In the genomic region with DNA sequence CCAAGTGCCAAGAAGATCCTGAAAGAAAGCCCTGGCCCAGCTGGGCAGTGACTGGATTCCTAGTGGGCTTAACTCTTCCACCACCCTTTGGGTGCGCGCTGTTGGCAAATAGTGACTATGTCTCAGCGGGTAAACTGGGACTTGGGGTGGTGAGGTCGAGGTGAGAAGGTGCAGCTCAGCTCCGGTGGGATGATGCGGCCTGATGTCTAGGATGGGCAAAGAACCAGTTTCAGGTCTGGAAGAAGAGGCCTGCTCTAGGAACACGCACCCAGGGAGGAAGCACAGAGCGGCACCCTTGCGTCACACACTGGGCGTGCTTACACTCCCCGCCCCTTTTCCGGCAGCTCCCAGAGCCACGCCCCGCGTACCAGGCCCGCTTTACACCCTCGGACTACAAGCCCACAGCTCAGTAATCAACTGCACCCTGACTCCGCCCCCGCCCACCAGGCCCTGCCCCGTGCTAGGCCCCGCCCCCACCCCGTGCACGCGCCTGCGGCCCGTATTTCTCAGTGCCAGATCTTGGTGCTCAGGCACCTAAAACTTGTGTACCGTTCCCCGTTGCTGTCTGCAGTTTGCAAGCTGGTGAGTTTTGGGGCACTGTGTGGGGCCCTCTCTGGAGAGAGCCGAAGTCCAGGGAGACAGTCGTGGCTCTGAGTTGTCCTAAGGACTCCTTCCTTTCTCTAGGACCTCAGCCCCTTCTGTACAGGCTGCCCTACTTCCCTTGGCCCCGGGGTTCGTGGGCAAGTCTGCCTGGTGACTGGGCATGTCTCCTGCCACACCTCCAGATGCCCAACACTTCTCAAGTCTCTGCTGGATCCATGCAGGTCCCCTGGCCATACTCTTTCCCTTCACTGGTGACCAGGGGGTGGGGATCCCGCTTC, we compare ENCODE assay signal across 8 mouse cellular contexts. TPM values are rescaled to one million over a fixed set of nuclear protein-coding genes. Genes with fewer than 3 reads are reported as not detected.
DNase-seq lines count a peak whose midpoint lies in the region; ATAC-seq and TF ChIP-seq lines count a peak whose summit lies in the region.

A gene (plus strand): TSS at position 509 of the 881 bp plus-strand sequence.

- H3K4me3 ChIP-seq in cerebellum, adult 2 months (replicated peaks; ENCODE audit: insufficient read depth, low read depth, low read length): peak within 1 kb of the TSS; percentile 32
- H3K4me3 ChIP-seq in forebrain, embryonic 16.5 days (replicated peaks; ENCODE audit: low read length): peak within 1 kb of the TSS; percentile 37
- peak within 1 kb of the TSS; percentile 46 for H3K4me3 ChIP-seq in liver, postnatal 0 days (ENCODE audit: low read depth, low read length)
- peak within 1 kb of the TSS; percentile 29 for H3K4me3 ChIP-seq in neural tube, embryonic 13.5 days

- 0 out of 2 replicates have a peak, but pooled peaks cover 2% of the 10 kb centered on the region for H3K4me1 ChIP-seq in cerebellum, adult 2 months (ENCODE audit: control insufficient read depth, insufficient read depth, low read length)
- H3K4me1 ChIP-seq in forebrain, embryonic 16.5 days (replicated peaks; ENCODE audit: control insufficient read depth, insufficient read depth, low read length): peaks cover 4% of the 10 kb centered on the region; the same call in 1 of the 2 replicates
- peaks cover 10% of the 10 kb centered on the region for H3K4me1 ChIP-seq in liver, postnatal 0 days (ENCODE audit: insufficient read depth)
- H3K4me1 ChIP-seq in neural tube, embryonic 13.5 days (replicated peaks): peaks cover 12% of the 10 kb centered on the region

- peak within 1 kb of the TSS; percentile 19 for H3K9ac ChIP-seq in forebrain, embryonic 16.5 days (replicated peaks; ENCODE audit: low read depth, low read length)
- peak within 1 kb of the TSS; percentile 61 for H3K9ac ChIP-seq in liver, postnatal 0 days (replicated peaks)
- H3K9ac ChIP-seq in neural tube, embryonic 13.5 days: peak within 1 kb of the TSS; percentile 66

- 10% methylated on average over 33 of the region's 33 CpGs for WGBS in cerebellum, adult 2 months
- WGBS in forebrain, embryonic 16.5 days: 11% methylated on average over 33 of the region's 33 CpGs
- WGBS in liver, postnatal 0 days (ENCODE audit: insufficient replicate concordance): 10% methylated on average over 28 of the region's 33 CpGs
- 12% methylated on average over 33 of the region's 33 CpGs for WGBS in neural tube, embryonic 13.5 days

- no peaks in the 10 kb centered on the region for H3K36me3 ChIP-seq in forebrain, embryonic 16.5 days (ENCODE audit: control insufficient read depth, insufficient read depth)
- no peaks in the 10 kb centered on the region for H3K36me3 ChIP-seq in liver, postnatal 0 days (replicated peaks; ENCODE audit: insufficient read depth, low read length)
- no peaks in the 10 kb centered on the region for H3K36me3 ChIP-seq in neural tube, embryonic 13.5 days

- intact Hi-C loops in heart, postnatal 25 days (cut with DNase I): no loop called here

- no peak within 1 kb of the TSS for H3K27ac ChIP-seq in cerebellum, adult 2 months (ENCODE audit: insufficient read depth, low read length)
- no peak within 1 kb of the TSS for H3K27ac ChIP-seq in forebrain, embryonic 16.5 days (ENCODE audit: low read length)
- peak within 1 kb of the TSS; percentile 59; the same call in 1 of the 2 replicates for H3K27ac ChIP-seq in liver, postnatal 0 days (ENCODE audit: low read depth)
- peak within 1 kb of the TSS; percentile 6 for H3K27ac ChIP-seq in neural tube, embryonic 13.5 days (replicated peaks)

- TF ChIP-seq EP300 in liver, postnatal 0 days (IDR thresholded peaks at IDR 0.05; ENCODE audit: low read depth): no peak

- TF ChIP-seq CTCF in cerebellum, adult 2 months (IDR thresholded peaks at IDR 0.05; ENCODE audit: borderline replicate concordance, insufficient read depth, low read depth, low read length): no peak
- TF ChIP-seq CTCF in liver, postnatal 0 days (IDR thresholded peaks at IDR 0.05; ENCODE audit: low read depth): no peak

- no peaks in the 10 kb centered on the region for H3K27me3 ChIP-seq in cerebellum, adult 2 months (ENCODE audit: control insufficient read depth, insufficient read depth, low read length)
- no peaks in the 10 kb centered on the region for H3K27me3 ChIP-seq in forebrain, embryonic 16.5 days (replicated peaks; ENCODE audit: control insufficient read depth, insufficient read depth, low read length)
- H3K27me3 ChIP-seq in liver, postnatal 0 days (ENCODE audit: insufficient read depth, low read length): no peaks in the 10 kb centered on the region
- no peaks in the 10 kb centered on the region for H3K27me3 ChIP-seq in neural tube, embryonic 13.5 days

- H3K9me3 ChIP-seq in forebrain, embryonic 16.5 days (ENCODE audit: control insufficient read depth, low read length): no peaks in the 10 kb centered on the region
- H3K9me3 ChIP-seq in liver, postnatal 0 days (ENCODE audit: low read length): no peaks in the 10 kb centered on the region
- H3K9me3 ChIP-seq in neural tube, embryonic 13.5 days: no peaks in the 10 kb centered on the region

- ATAC-seq in forebrain, embryonic 16.5 days: peak; percentile 99
- ATAC-seq in liver, postnatal 0 days: peak; percentile 99
- peak; percentile 99 for ATAC-seq in neural tube, embryonic 13.5 days (ENCODE audit: low read depth)

- TF ChIP-seq POLR2A in cerebellum, adult 2 months (IDR thresholded peaks at IDR 0.05; ENCODE audit: borderline replicate concordance, insufficient read depth, low read length): no peak

- H3K4me2 ChIP-seq in forebrain, embryonic 16.5 days (ENCODE audit: low read length): peak within 1 kb of the TSS; percentile 46
- H3K4me2 ChIP-seq in liver, postnatal 0 days (ENCODE audit: low read depth, low read length): peak within 1 kb of the TSS; percentile 76
- peak within 1 kb of the TSS; percentile 57 for H3K4me2 ChIP-seq in neural tube, embryonic 13.5 days

- peak; percentile 93 for DNase-seq in ES-CJ7 (ENCODE audit: low read depth, low spot score)
- DNase-seq in cerebellum, adult 2 months: peak; percentile 57 to 67
- peak; percentile 92 for DNase-seq in heart, postnatal 25 days (ENCODE audit: low spot score)
- peak; percentile 87 for DNase-seq in layer of hippocampus, adult 11-12 months (ENCODE audit: low spot score)
- peak; percentile 95 for DNase-seq in liver, postnatal 0 days
- DNase-seq in telencephalon, adult 2 months (ENCODE audit: low read depth, low spot score): peak; percentile 60

RNA-seq across cellular contexts. Expression of the gene that starts here (rescaled TPM):
- 0.92 and 1.2 TPM in 2 replicates for polyA plus RNA-seq in cerebellum, adult 2 months (2012; rRNA removed)
- 1.0 and 1.2 TPM in 2 replicates for polyA plus RNA-seq in forebrain, embryonic 16.5 days (2015; fragmentation: Nextera tagmentation; extraction: Ambion mirVana)
- 1 to 10 TPM; 3.1 to 3.2 TPM for total RNA-seq in heart, postnatal 25 days (2021)
- 2.6 and 3.0 TPM in 2 replicates for polyA plus RNA-seq in liver, postnatal 0 days (2015; fragmentation: Nextera tagmentation; extraction: Ambion mirVana)
- 2.0 and 2.6 TPM in 2 replicates for polyA plus RNA-seq in neural tube, embryonic 13.5 days (2015; fragmentation: Nextera tagmentation; extraction: Ambion mirVana)

Comparison
In these comparisons a context has a peak if more than half of its experiments do, and no peak if none do; other contexts are left out.
1. H3K27ac ChIP-seq: peak in liver, postnatal 0 days (single experiment) and neural tube, embryonic 13.5 days (single experiment); none in cerebellum, adult 2 months (single experiment) and forebrain, embryonic 16.5 days (single experiment).
2. Peak in every context shown above with its lines, with median percentiles within 50 percentile points of each other: DNase-seq, H3K4me3 ChIP-seq, ATAC-seq, H3K4me2 ChIP-seq and H3K9ac ChIP-seq.